Mouse (Mus musculus): ENCODE measurements at regions not wholly inside any gene's neighbourhood (a gene's known extent, or its start where the extent isn't known, plus 50 kb on each side); places are given as distances from the start of the nearest gene placed in this dataset.
A peak's percentile ranks its signal among the peaks of the same experiment; 100 is the strongest.

GRCm38 (mm10) chr6:70714239-70714638 lies 77.8 kb downstream of the Rpia start:
- no peaks in the 10 kb centered on the region for H3K9me3 ChIP-seq (replicated peaks; ENCODE audit: control insufficient read depth, low read length)
- H3K27ac ChIP-seq (replicated peaks; ENCODE audit: low read depth, low read length): no peak overlapping the region
- no peaks in the 10 kb centered on the region for H3K4me1 ChIP-seq (ENCODE audit: control insufficient read depth, insufficient read depth, low read length)
- ATAC-seq (replicated peaks; ENCODE audit: insufficient number of reproducible peaks, low FRiP score, low TSS enrichment, low read depth): no peak
- 22% methylated on average over 6 of the region's 6 CpGs for WGBS
- H3K4me2 ChIP-seq (ENCODE audit: low read depth, low read length): no peak overlapping the region
- H3K27me3 ChIP-seq (ENCODE audit: control insufficient read depth, insufficient read depth, low read length): no peaks in the 10 kb centered on the region
- DNase-seq (ENCODE audit: low spot score): peak; percentile 76
- no peaks in the 10 kb centered on the region for H3K36me3 ChIP-seq (replicated peaks; ENCODE audit: control insufficient read depth, insufficient read depth, low read depth, low read length)
- no peak overlapping the region for H3K4me3 ChIP-seq (ENCODE audit: low read depth, low read length)
- H3K9ac ChIP-seq (replicated peaks; ENCODE audit: low read length): no peak overlapping the region

DNA sequence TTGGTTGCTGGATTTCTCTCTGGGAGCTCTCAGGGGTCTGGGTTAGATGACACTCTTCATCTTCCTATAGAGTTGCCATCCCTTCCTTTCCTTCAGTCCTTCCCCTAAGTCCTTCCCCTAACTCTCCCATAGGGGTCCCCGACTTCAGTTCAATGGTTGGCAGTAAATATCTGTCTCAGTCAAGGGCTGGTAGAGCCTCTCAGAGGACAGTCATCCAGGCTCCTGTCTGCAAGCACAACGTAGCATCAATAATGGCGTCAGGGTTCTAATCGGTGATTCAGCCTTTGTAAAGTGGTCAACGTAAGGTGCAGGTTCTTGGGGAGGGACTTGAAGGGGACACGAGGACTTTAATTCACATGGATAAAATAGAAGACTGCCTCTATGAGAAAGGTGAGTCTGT lies 78.4 kb downstream of the Rpia start:
- no peak for DNase-seq (ENCODE audit: low spot score)
- H3K9ac ChIP-seq (replicated peaks; ENCODE audit: low read length): no peak overlapping the region
- no peaks in the 10 kb centered on the region for H3K4me1 ChIP-seq (ENCODE audit: control insufficient read depth, insufficient read depth, low read length)
- H3K27ac ChIP-seq (replicated peaks; ENCODE audit: low read depth, low read length): no peak overlapping the region
- 80% methylated on average over 6 of the region's 6 CpGs for WGBS
- no peak overlapping the region for H3K4me2 ChIP-seq (ENCODE audit: low read depth, low read length)
- H3K27me3 ChIP-seq (ENCODE audit: control insufficient read depth, insufficient read depth, low read length): no peaks in the 10 kb centered on the region
- H3K9me3 ChIP-seq (replicated peaks; ENCODE audit: control insufficient read depth, low read length): no peaks in the 10 kb centered on the region
- no peak overlapping the region for H3K4me3 ChIP-seq (ENCODE audit: low read depth, low read length)
- no peaks in the 10 kb centered on the region for H3K36me3 ChIP-seq (replicated peaks; ENCODE audit: control insufficient read depth, insufficient read depth, low read depth, low read length)
- no peak for ATAC-seq (replicated peaks; ENCODE audit: insufficient number of reproducible peaks, low FRiP score, low TSS enrichment, low read depth)

DNA sequence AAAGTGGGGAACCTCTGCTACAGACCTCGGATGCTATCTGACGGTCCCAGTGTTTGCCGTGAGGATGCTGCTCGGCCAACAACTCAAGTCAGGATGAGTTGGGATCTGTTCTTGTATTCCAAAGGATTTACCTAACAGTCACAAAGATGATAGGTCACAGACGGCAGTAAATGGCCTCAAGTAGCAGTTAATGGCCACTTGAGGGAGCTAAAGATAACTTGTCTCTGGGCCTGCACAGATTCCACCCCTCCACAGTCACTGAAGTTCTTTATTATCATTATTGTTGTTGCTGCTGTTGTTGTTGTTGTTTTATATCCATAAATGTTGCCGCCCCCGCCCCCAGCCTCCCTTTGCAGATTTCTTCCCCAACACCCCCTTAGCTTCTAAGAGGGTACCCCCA lies 78.9 kb downstream of the Rpia start:
- WGBS: 43% methylated on average over 7 of the region's 7 CpGs
- Histone ChIP-seq H3K4me3 (ENCODE audit: low read depth, low read length) (no peak overlapping the region), H3K27ac (replicated peaks; ENCODE audit: low read depth, low read length) (no peak overlapping the region), H3K4me1 (ENCODE audit: control insufficient read depth, insufficient read depth, low read length) (no peaks in the 10 kb centered on the region), H3K9ac (replicated peaks; ENCODE audit: low read length) (no peak overlapping the region), H3K4me2 (ENCODE audit: low read depth, low read length) (no peak overlapping the region), H3K27me3 (ENCODE audit: control insufficient read depth, insufficient read depth, low read length) (no peaks in the 10 kb centered on the region), H3K9me3 (replicated peaks; ENCODE audit: control insufficient read depth, low read length) (no peaks in the 10 kb centered on the region), H3K36me3 (replicated peaks; ENCODE audit: control insufficient read depth, insufficient read depth, low read depth, low read length) (no peaks in the 10 kb centered on the region)
- ATAC-seq (replicated peaks; ENCODE audit: insufficient number of reproducible peaks, low FRiP score, low TSS enrichment, low read depth) (peak; percentile 17; the same call in 1 of the 2 replicates), DNase-seq (ENCODE audit: low spot score) (peak; percentile 60)

DNA sequence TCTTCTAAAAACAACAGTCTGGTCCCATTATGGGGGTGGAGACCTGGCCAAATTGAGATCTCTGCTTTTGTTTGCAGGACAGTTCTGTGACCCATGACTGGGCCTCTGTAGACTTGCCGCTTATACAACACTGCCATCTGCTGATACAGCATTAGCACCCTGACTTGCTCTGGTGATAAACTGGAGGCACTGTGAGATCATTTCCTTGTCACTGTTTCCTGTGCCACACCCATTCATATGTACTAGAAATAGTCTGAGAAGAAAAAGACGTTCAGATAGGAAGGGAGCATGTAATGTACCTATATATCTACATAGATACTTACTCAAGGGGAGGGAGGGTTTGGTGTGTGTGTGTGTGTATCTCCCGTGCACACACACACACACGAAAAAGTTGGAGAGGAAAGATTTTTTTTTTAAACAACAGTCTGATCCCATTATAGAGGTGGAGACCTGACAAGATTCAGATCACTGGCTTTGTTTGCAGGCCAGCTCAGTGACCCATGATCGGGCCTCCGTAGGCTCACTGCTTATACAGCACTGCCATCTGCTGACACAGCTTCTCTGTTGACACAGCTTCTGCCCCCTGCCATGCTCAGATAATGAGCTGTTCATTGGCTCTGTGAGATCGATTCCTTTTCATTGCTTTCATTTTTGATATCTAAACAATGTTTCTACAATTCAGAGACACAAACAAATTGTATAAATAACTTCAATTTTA lies 82.5 kb downstream of the Rpia start:
- WGBS: 20% methylated on average over 7 of the region's 7 CpGs
- Histone ChIP-seq H3K27me3 (ENCODE audit: control insufficient read depth, insufficient read depth, low read length) (no peaks in the 10 kb centered on the region), H3K27ac (replicated peaks; ENCODE audit: low read depth, low read length) (no peak overlapping the region), H3K9ac (replicated peaks; ENCODE audit: low read length) (no peak overlapping the region), H3K4me2 (ENCODE audit: low read depth, low read length) (no peak overlapping the region), H3K4me1 (ENCODE audit: control insufficient read depth, insufficient read depth, low read length) (no peaks in the 10 kb centered on the region), H3K36me3 (replicated peaks; ENCODE audit: control insufficient read depth, insufficient read depth, low read depth, low read length) (no peaks in the 10 kb centered on the region), H3K4me3 (ENCODE audit: low read depth, low read length) (no peak overlapping the region), H3K9me3 (replicated peaks; ENCODE audit: control insufficient read depth, low read length) (no peaks in the 10 kb centered on the region)
- DNase-seq (ENCODE audit: low spot score) (peak; percentile 47), ATAC-seq (replicated peaks; ENCODE audit: insufficient number of reproducible peaks, low FRiP score, low TSS enrichment, low read depth) (peak; percentile 75; the same call in 1 of the 2 replicates)

DNA sequence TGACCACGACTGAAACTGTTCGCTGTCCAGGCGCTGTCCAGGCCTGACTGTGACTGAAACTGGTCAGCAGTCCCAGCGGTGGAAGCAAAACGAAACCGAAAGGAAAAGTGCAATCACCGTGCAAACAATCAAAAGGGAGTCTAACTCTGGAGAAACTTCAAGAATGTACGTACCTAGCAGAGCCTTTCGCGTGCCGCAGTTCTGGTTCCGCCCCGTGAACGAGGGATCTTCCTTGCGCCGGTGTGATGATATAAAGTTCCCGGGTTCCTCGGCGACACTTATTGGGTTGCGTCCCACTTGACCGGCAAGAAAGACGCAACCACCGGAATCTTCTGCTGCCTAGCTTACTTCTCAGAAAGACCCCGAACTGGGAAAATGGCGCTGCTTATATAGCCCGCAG lies 96.4 kb downstream of the Rpia start:
- H3K4me2 ChIP-seq (ENCODE audit: low read depth, low read length): no peak overlapping the region
- H3K9ac ChIP-seq (replicated peaks; ENCODE audit: low read length): no peak overlapping the region
- ATAC-seq (replicated peaks; ENCODE audit: insufficient number of reproducible peaks, low FRiP score, low TSS enrichment, low read depth) (no peak), DNase-seq (ENCODE audit: low spot score) (no peak)
- H3K27ac ChIP-seq (replicated peaks; ENCODE audit: low read depth, low read length): no peak overlapping the region
- no peaks in the 10 kb centered on the region for H3K36me3 ChIP-seq (replicated peaks; ENCODE audit: control insufficient read depth, insufficient read depth, low read depth, low read length)
- H3K4me1 ChIP-seq (ENCODE audit: control insufficient read depth, insufficient read depth, low read length): no peaks in the 10 kb centered on the region
- WGBS: 97% methylated on average over 26 of the region's 26 CpGs
- no peaks in the 10 kb centered on the region for H3K27me3 ChIP-seq (ENCODE audit: control insufficient read depth, insufficient read depth, low read length)
- H3K4me3 ChIP-seq (ENCODE audit: low read depth, low read length): no peak overlapping the region
- no peaks in the 10 kb centered on the region for H3K9me3 ChIP-seq (replicated peaks; ENCODE audit: control insufficient read depth, low read length)

All from embryonic facial prominence, embryonic 11.5 days (tissue).